Mouse (Mus musculus) thymus, postnatal 25 days (tissue): ENCODE measurements around the gene Npm1.

ENCODE experiments used
- DNase-seq: peaks from one replicate; pipeline ENCODE4 v3.0.0; 2022

Npm1 gene

GRCm38 (mm10) chr11:33162998-33163506 is at the start of gene Npm1:
Npm1 (minus strand) TSS chr11:33163206.
- DNase-seq, result peak; percentile 99

GRCm38 (mm10) chr11:33207411-33207810 is 44.4 kb upstream of the Npm1 start:
- no peak for DNase-seq

- DNase-seq, result no peak
Observed at GRCm38 (mm10) chr11:33204966-33205365, 42.0 kb upstream of the Npm1 start.

GRCm38 (mm10) chr11:33204329-33204705 is 41.3 kb upstream of the Npm1 start:
- no peak for DNase-seq

GRCm38 (mm10) chr11:33203383-33204328 is 40.6 kb upstream of the Npm1 start, which contains the start of gene Tlx3:
Tlx3 (minus strand) TSS chr11:33203589.
- DNase-seq, result peak; percentile 2

GRCm38 (mm10) chr11:33202972-33203371 is 40.0 kb upstream of the Npm1 start:
- no peak for DNase-seq

- no peak for DNase-seq
Observed at GRCm38 (mm10) chr11:33202296-33202695, 39.3 kb upstream of the Npm1 start.

GRCm38 (mm10) chr11:33201626-33202010 is 38.6 kb upstream of the Npm1 start:
- DNase-seq, result no peak

- peak; percentile 12 for DNase-seq
Observed at GRCm38 (mm10) chr11:33200764-33201625, 38.0 kb upstream of the Npm1 start.

- DNase-seq, result no peak
Observed at GRCm38 (mm10) chr11:33199906-33200763, 37.1 kb upstream of the Npm1 start.

- no peak for DNase-seq
Observed at GRCm38 (mm10) chr11:33199117-33199514, 36.1 kb upstream of the Npm1 start.

- DNase-seq, result no peak
Observed at GRCm38 (mm10) chr11:33198351-33199116, 35.5 kb upstream of the Npm1 start.

GRCm38 (mm10) chr11:33197673-33198072 is 34.7 kb upstream of the Npm1 start:
- no peak for DNase-seq

GRCm38 (mm10) chr11:33197133-33197514 is 34.1 kb upstream of the Npm1 start:
- DNase-seq, result no peak

- no peak for DNase-seq
Observed at GRCm38 (mm10) chr11:33196447-33197132, 33.6 kb upstream of the Npm1 start.

GRCm38 (mm10) chr11:33195531-33196446 is 32.8 kb upstream of the Npm1 start:
- no peak for DNase-seq

GRCm38 (mm10) chr11:33195061-33195460 is 32.1 kb upstream of the Npm1 start:
- no peak for DNase-seq

GRCm38 (mm10) chr11:33193695-33194094 is 30.7 kb upstream of the Npm1 start:
- no peak for DNase-seq

GRCm38 (mm10) chr11:33181804-33182203 is 18.8 kb upstream of the Npm1 start:
- DNase-seq, result no peak

- DNase-seq, result no peak
Observed at GRCm38 (mm10) chr11:33180701-33181116, 17.7 kb upstream of the Npm1 start.
